Mouse (Mus musculus) midbrain, embryonic 12.5 days (tissue): ENCODE measurements around the gene Pfkfb3. TPM values are rescaled to one million over a fixed set of nuclear protein-coding genes. Genes with fewer than 3 reads are reported as not detected.
"Not testable (repeated sequence)": the region's sequence is repeated elsewhere in the genome, so short reads cannot be mapped to it uniquely, and the experiment has no call there.

Source experiments
- ATAC-seq: fragments of 200-750 bp; cut with Nextera tagmentation; 2 replicates; pipeline ENCODE4 v1.8.0; 2017; ENCODE audit warnings: low read depth, moderate TSS enrichment, moderate library complexity; ENCODE audit not compliant: low FRiP score
- H3K27ac ChIP-seq: fragments of 300-500 bp; sonication (generic); replicated peaks from 2 replicates; pipeline ENCODE4 v1.5.1; 2016; ENCODE audit warnings: mild to moderate bottlenecking
- H3K27me3 ChIP-seq: fragments of 300-500 bp; sonication (generic); 2 replicates; pipeline ENCODE4 v1.6.1; 2016; ENCODE audit warnings: mild to moderate bottlenecking
- H3K36me3 ChIP-seq: fragments of 300-500 bp; sonication (generic); 2 replicates; pipeline ENCODE4 v1.6.1; 2016
- H3K4me1 ChIP-seq: fragments of 300-500 bp; sonication (generic); 2 replicates; pipeline ENCODE4 v1.6.1; 2016
- H3K4me2 ChIP-seq: fragments of 300-500 bp; sonication (generic); replicated peaks from 2 replicates; pipeline ENCODE4 v1.6.1; 2016; ENCODE audit warnings: mild to moderate bottlenecking, moderate library complexity
- H3K4me3 ChIP-seq: fragments of 300-500 bp; sonication (generic); 2 replicates; pipeline ENCODE4 v1.5.1; 2016; ENCODE audit warnings: mild to moderate bottlenecking
- H3K9ac ChIP-seq: fragments of 300-500 bp; sonication (generic); replicated peaks from 2 replicates; pipeline ENCODE4 v1.6.1; 2016; ENCODE audit warnings: mild to moderate bottlenecking, moderate library complexity
- H3K9me3 ChIP-seq: fragments of 300-500 bp; sonication (generic); 2 replicates; pipeline ENCODE4 v1.6.1; 2016; ENCODE audit warnings: mild to moderate bottlenecking
- WGBS: fragments of 180-500 bp; shearing (Covaris S2); methylation state at CpG from one replicate; pipeline ENCODE4 v1.1.7; 2016; 5-methylcytosine and 5-hydroxymethylcytosine counted together
- polyA plus RNA-seq: library from polyadenylated mRNA; unstranded; fragments of >200 nt; fragmentation: Nextera tagmentation; extraction: Ambion mirVana; gene quantifications from 2 replicates; pipeline ENCODE4 v1.2.1, GENCODE M21; 2016

The Pfkfb3 gene
- polyA plus RNA-seq, 1 experiment from 2014 or later = 14.9 TPM

GRCm38 (mm10) chr2:11546091-11546490 lies 7.8 kb downstream of the Pfkfb3 start:
- no peak for ATAC-seq
- Histone ChIP-seq H3K9ac (no peak overlapping the region), H3K27me3 (peaks cover 12% of the 10 kb centered on the region), H3K36me3 (no peaks in the 10 kb centered on the region), H3K27ac (no peak overlapping the region), H3K4me2 (no peak overlapping the region), H3K4me1 (no peaks in the 10 kb centered on the region), H3K4me3 (no peak overlapping the region), H3K9me3 (no peaks in the 10 kb centered on the region)
- WGBS = 86% methylated on average over 8 of the region's 8 CpGs

- WGBS = 62% methylated on average over 1 of the region's 1 CpGs
- Histone ChIP-seq H3K4me2 (no peak overlapping the region), H3K9me3 (no peaks in the 10 kb centered on the region), H3K4me3 (no peak overlapping the region), H3K27ac (no peak overlapping the region), H3K4me1 (no peaks in the 10 kb centered on the region), H3K27me3 (peaks cover 9% of the 10 kb centered on the region), H3K9ac (no peak overlapping the region), H3K36me3 (no peaks in the 10 kb centered on the region)
- no peak for ATAC-seq
Measured at GRCm38 (mm10) chr2:11545380-11545779, 8.5 kb downstream of the Pfkfb3 start.

DNA sequence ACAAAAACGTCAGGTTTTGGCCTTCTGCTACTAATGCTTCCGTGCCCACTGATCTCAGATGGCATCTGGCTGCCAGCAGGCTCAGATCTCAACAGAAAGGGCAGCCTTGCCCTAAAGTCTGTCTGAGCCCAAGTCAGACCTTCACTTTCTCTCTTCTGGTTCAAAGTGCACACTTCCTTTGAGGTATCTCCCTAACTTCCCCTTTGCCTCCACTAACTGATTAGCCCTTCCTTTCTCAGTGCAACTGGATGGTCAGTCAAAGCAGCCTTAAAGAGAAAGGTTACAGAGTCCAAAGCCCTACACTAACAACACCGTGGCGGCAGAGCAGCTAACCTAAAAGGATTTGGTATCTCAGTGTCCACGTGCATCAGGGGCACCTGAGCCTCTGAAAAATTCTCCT lies 9.5 kb downstream of the Pfkfb3 start:
- no peak for ATAC-seq
- 84% methylated on average over 5 of the region's 5 CpGs for WGBS

DNA sequence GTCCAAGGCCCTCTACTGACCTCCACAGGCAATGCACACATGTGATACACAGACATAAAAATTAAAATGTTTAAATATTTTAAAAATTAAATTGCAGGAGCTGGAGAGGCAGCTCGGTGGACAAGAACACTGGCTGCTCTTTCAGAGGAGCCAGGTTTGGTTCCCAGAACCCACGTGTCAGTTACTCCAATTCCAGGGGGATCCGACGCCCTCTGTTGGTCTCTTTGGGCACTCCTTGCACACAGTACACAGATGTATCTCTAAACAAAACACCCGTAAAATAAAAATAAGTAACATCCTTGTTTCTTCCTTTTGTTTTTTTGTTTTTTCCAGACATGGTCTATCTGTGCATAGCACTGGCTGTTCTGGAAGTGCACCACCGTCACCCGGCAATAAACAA lies 10.7 kb downstream of the Pfkfb3 start:
- whole genome bisulfite sequencing = 81% methylated on average over 7 of the region's 7 CpGs
- Histone ChIP-seq H3K36me3 (no peaks in the 10 kb centered on the region), H3K4me3 (no peak overlapping the region), H3K9ac (no peak overlapping the region), H3K4me2 (no peak overlapping the region), H3K27ac (no peak overlapping the region), H3K9me3 (no peaks in the 10 kb centered on the region), H3K4me1 (no peaks in the 10 kb centered on the region), H3K27me3 (no peaks in the 10 kb centered on the region)
- ATAC-seq = no peak

More for the DNA sequence above, 9.5 kb downstream of the Pfkfb3 start:
- H3K27ac ChIP-seq = no peak overlapping the region
- no peak overlapping the region for H3K4me3 ChIP-seq
- H3K36me3 ChIP-seq = no peaks in the 10 kb centered on the region
- H3K9ac ChIP-seq = no peak overlapping the region
- no peaks in the 10 kb centered on the region for H3K27me3 ChIP-seq
- no peaks in the 10 kb centered on the region for H3K9me3 ChIP-seq
- no peak overlapping the region for H3K4me2 ChIP-seq
- H3K4me1 ChIP-seq = no peaks in the 10 kb centered on the region

DNA sequence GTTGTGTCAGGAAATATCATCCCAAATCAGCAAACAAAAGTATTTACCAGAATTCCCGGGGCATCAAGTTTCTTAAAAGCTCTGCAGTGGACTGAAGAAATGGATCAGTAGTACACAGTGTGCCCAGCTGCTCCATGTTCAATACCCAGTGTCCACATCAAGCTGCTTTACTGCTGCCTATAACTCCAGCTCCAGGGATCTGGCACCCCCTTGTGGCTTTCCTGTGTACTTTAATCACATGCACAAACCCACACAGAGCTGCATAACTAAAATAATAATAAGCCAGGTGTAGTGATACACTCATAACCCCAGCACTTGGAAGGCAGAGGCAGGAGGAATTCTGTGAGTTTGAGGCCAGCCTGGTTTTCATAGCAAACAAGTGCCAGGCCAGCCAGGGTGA lies 11.2 kb downstream of the Pfkfb3 start:
- no peaks in the 10 kb centered on the region for H3K4me1 ChIP-seq
- H3K27ac ChIP-seq = no peak overlapping the region
- no peaks in the 10 kb centered on the region for H3K36me3 ChIP-seq
- H3K27me3 ChIP-seq = no peaks in the 10 kb centered on the region
- no peak overlapping the region for H3K4me3 ChIP-seq
- H3K4me2 ChIP-seq = no peak overlapping the region
- H3K9ac ChIP-seq = no peak overlapping the region
- H3K9me3 ChIP-seq = no peaks in the 10 kb centered on the region
- WGBS = 77% methylated on average over 1 of the region's 1 CpGs
- peak; percentile 42 for ATAC-seq

GRCm38 (mm10) chr2:11542121-11542520 lies 11.8 kb downstream of the Pfkfb3 start:
- Histone ChIP-seq H3K27me3 (no peaks in the 10 kb centered on the region), H3K4me3 (no peak overlapping the region), H3K4me2 (no peak overlapping the region), H3K27ac (no peak overlapping the region), H3K9ac (no peak overlapping the region), H3K4me1 (no peaks in the 10 kb centered on the region), H3K9me3 (no peaks in the 10 kb centered on the region), H3K36me3 (no peaks in the 10 kb centered on the region)
- ATAC-seq = no peak
- WGBS = 100% methylated on average over 1 of the region's 1 CpGs

- H3K27ac ChIP-seq, H3K4me2 ChIP-seq, H3K4me3 ChIP-seq, H3K4me1 ChIP-seq, H3K9ac ChIP-seq, H3K9me3 ChIP-seq, ATAC-seq, H3K27me3 ChIP-seq, H3K36me3 ChIP-seq: not testable (repeated sequence)
- 56% methylated on average over 1 of the region's 1 CpGs for WGBS
Measured at GRCm38 (mm10) chr2:11541528-11541927, 12.3 kb downstream of the Pfkfb3 start.

DNA sequence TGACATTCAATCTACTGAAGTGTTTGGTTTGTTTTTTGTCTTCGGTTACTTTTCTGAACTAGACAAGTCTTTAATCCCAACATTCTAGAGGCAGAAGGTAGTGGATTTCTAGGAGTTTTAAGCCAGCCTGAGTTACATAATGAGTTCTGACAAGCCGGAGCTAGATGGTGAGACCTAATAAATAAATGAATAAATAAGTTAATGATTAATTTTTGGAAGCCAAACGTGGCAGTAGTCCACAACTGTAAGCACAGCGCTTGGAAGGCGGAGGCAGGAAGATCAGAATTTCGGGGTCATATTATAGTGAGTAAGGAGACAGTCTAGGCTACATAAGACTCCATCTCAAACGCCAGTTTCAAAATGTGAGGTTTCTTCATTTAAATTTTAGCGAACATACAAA lies 17.9 kb downstream of the Pfkfb3 start:
- Histone ChIP-seq H3K4me3 (peak overlapping the region; percentile 48), H3K27me3 (peaks cover 9% of the 10 kb centered on the region; the same call in 1 of the 2 replicates), H3K4me2 (peak overlapping the region; percentile 75), H3K9me3 (no peaks in the 10 kb centered on the region), H3K9ac (no peak overlapping the region), H3K27ac (no peak overlapping the region), H3K4me1 (0 out of 2 replicates have a peak, but pooled peaks cover 9% of the 10 kb centered on the region), H3K36me3 (no peaks in the 10 kb centered on the region)
- ATAC-seq = no peak
- WGBS = 73% methylated on average over 8 of the region's 8 CpGs

DNA sequence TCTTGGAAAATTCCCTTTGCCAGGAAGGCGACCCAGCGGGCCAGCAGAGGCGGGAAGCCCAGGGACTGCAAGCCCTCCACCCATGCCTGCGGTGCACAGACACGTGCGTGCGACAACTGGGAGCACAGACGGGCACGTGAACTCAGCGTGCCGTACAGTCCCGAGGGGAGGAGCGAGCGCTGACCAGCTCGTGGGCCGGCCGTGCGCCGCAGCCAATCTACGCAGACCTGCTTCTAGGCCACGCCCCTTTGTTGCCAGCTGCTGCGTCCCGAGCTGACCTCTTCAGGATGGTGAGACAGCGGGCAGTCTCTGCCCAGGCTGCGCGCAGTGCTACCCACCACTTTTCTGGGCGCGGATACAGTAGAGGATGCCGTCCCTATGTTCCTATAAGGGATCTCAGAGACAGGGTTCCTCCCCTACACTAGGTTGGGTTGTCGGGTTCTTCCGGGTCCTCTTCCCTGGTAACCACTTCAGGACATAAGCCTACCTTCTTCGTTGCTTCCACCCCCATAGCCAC lies 18.4 kb downstream of the Pfkfb3 start:
- WGBS = under 1% methylated on average over 27 of the region's 32 CpGs
- Histone ChIP-seq H3K9ac (peak overlapping the region; percentile 51; the same call in 1 of the 2 replicates), H3K27ac (no peak overlapping the region)

DNA sequence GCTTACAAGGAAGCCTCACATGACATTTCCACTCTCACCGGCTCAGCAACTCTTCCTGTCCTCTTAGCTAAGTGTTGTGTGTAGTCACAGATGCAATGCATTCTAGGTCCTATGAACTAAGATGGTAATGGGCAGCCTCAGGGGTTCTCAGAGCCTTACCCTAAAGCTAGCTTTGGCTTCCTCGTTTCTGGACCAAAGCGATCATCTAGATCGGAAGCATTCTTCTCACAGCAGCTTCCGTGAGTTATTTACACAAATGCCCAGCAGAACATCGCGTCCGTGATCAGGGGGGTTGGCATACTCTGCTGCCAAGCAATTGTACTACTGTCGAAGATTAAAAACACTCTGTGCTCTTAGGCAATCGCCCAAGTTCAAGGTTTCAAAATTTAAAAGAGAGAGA lies 19.1 kb downstream of the Pfkfb3 start:
- 37% methylated on average over 10 of the region's 10 CpGs for WGBS
- Histone ChIP-seq H3K9ac (peak overlapping the region; percentile 51; the same call in 1 of the 2 replicates), H3K4me1 (0 out of 2 replicates have a peak, but pooled peaks cover 9% of the 10 kb centered on the region), H3K4me3 (peak overlapping the region; percentile 48), H3K4me2 (peak overlapping the region; percentile 75), H3K27me3 (peaks cover 9% of the 10 kb centered on the region; the same call in 1 of the 2 replicates), H3K27ac (no peak overlapping the region), H3K9me3 (no peaks in the 10 kb centered on the region), H3K36me3 (no peaks in the 10 kb centered on the region)
- no peak for ATAC-seq

More for the DNA sequence above, 18.4 kb downstream of the Pfkfb3 start:
- H3K27me3 ChIP-seq = peaks cover 9% of the 10 kb centered on the region; the same call in 1 of the 2 replicates
- H3K4me2 ChIP-seq = peak overlapping the region; percentile 75
- H3K36me3 ChIP-seq = no peaks in the 10 kb centered on the region
- H3K9me3 ChIP-seq = no peaks in the 10 kb centered on the region
- 0 out of 2 replicates have a peak, but pooled peaks cover 9% of the 10 kb centered on the region for H3K4me1 ChIP-seq
- H3K4me3 ChIP-seq = peak overlapping the region; percentile 48
- peak; percentile 99 for ATAC-seq

DNA sequence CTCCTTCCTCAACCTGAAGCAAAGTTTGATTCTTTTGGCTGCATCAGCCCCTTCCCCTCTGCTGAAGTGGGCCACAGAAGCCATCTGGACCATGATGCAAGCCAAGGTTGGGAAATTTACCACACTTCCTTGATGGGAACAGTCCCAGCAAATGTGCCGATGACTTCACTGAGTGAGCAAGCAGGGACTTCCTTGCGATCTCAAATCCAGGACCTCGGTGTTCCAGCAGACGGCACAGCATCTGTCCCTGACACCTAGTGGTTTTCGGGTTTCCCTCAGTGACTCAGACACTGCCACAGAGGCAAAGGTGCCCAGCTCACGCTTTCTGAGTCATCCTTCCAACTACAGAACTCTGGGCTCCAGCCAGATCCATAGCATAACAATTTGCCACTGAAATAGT lies 23.8 kb downstream of the Pfkfb3 start:
- Histone ChIP-seq H3K36me3 (no peaks in the 10 kb centered on the region), H3K27me3 (peaks cover 5% of the 10 kb centered on the region; the same call in 1 of the 2 replicates), H3K9ac (no peak overlapping the region), H3K4me3 (no peak overlapping the region), H3K27ac (no peak overlapping the region), H3K4me1 (0 out of 2 replicates have a peak, but pooled peaks cover 3% of the 10 kb centered on the region), H3K4me2 (no peak overlapping the region), H3K9me3 (no peaks in the 10 kb centered on the region)
- ATAC-seq = no peak
- WGBS = 85% methylated on average over 6 of the region's 6 CpGs

DNA sequence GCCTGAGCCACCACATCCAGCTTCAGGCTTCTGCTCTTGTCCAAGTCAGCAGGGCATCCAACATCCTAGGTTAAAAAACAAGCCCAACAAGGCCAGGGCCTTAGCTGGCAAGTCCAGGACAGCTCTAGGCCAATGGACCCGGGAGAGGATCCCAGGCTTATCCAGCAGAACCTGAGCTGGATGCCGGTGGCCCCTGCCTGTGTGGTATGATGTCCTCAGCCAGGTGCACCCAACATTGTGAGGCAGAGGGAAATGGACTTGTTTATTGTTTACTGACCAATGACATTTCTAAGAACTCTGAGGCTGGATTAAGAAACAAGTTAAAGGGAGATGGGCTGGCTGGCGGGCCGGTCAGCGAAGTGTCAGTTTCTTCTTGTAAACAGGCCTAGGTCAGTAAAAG lies 27.8 kb downstream of the Pfkfb3 start:
- ATAC-seq = no peak
- no peak overlapping the region for H3K27ac ChIP-seq
- no peaks in the 10 kb centered on the region for H3K36me3 ChIP-seq
- H3K9me3 ChIP-seq = no peaks in the 10 kb centered on the region
- no peak overlapping the region for H3K9ac ChIP-seq
- no peaks in the 10 kb centered on the region for H3K4me1 ChIP-seq
- no peaks in the 10 kb centered on the region for H3K27me3 ChIP-seq
- no peak overlapping the region for H3K4me2 ChIP-seq
- WGBS = 86% methylated on average over 5 of the region's 5 CpGs
- H3K4me3 ChIP-seq = no peak overlapping the region

DNA sequence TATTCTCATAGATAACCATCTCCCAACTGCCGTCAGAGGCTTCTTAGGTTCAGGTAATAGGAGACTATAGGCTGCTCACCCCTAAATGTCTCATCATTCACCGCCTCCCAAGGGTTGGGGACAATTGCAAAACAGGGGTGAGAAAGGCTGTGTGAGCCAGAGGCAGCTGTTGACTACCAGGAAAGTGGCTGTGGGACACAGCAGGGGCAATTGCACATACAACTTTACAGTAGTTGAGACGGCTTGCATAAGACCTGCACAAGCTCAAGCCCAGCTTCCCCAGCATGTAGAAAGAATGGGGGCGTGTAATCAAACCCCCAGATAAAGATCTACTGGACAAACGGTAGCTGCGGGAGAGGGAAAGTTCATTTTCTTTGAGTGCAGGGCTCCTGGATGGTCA lies 29.1 kb downstream of the Pfkfb3 start:
- no peak overlapping the region for H3K27ac ChIP-seq
- no peaks in the 10 kb centered on the region for H3K9me3 ChIP-seq
- ATAC-seq = no peak
- H3K36me3 ChIP-seq = no peaks in the 10 kb centered on the region
- H3K4me1 ChIP-seq = no peaks in the 10 kb centered on the region
- H3K27me3 ChIP-seq = no peaks in the 10 kb centered on the region
- WGBS = 92% methylated on average over 6 of the region's 6 CpGs
- H3K4me3 ChIP-seq = no peak overlapping the region
- no peak overlapping the region for H3K4me2 ChIP-seq
- no peak overlapping the region for H3K9ac ChIP-seq
